Mouse (Mus musculus) cerebellum, adult 2 months (tissue): Measurements from ENCODE around the gene Hps4.

Experiments
- CTCF ChIP-seq: fragments of 200-500 bp; IDR thresholded peaks from 2 replicates; pipeline ENCODE4 v1.5.1; 2011; ENCODE audit warnings: low read depth, mild to moderate bottlenecking, control low read depth, low read length, moderate library complexity, borderline replicate concordance; ENCODE audit not compliant: insufficient read depth
- POLR2A ChIP-seq: fragments of 200-500 bp; IDR thresholded peaks from 2 replicates; pipeline ENCODE4 v1.6.1; 2011; ENCODE audit warnings: low read length, control low read depth, borderline replicate concordance; ENCODE audit not compliant: insufficient read depth

- TF ChIP-seq POLR2A: no peak
- TF ChIP-seq CTCF: no peak
These were observed 48.9 kb downstream of the Hps4 start for GRCm38 (mm10) chr5:112391676-112392323.
